Mouse (Mus musculus): ENCODE measurements at regions not wholly inside any gene's neighbourhood (a gene's known extent, or its start where the extent isn't known, plus 50 kb on each side); places are given as distances from the start of the nearest gene placed in this dataset.

DNA sequence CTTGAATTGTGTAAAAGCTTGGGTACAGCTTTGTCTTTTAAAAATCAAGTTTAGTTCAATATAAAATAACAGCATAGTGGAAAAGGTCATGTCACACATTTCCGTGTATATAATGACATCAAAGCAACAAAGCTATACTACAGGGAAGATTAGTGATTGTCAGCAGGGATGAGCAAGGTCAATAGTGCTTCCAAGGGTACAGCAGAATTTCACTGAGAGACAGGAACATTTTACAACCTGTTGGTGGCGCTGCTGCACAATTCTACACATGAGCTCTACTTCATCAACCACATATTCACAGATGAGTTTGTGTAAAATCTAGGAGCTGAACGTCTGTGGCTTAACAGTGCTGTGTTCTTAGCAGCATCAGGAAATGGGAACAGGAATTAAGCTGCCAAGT, 74.3 kb upstream of the A2m start:
- H3K4me1 ChIP-seq (ENCODE audit: control insufficient read depth, insufficient read depth, low read length) = no peaks in the 10 kb centered on the region
- H3K4me2 ChIP-seq = no peak overlapping the region
- H3K27ac ChIP-seq (ENCODE audit: low read depth, low read length) = no peak overlapping the region
- DNase-seq (ENCODE audit: low spot score, missing footprints) (peak; percentile 90), ATAC-seq (ENCODE audit: low FRiP score) (peak; percentile 75)
- H3K9ac ChIP-seq (ENCODE audit: low read length) = no peak overlapping the region
- H3K4me3 ChIP-seq (ENCODE audit: low read depth, low read length) = no peak overlapping the region
- H3K36me3 ChIP-seq (ENCODE audit: control insufficient read depth, insufficient read depth, low read length) = no peaks in the 10 kb centered on the region
- WGBS = 3% methylated on average over 3 of the region's 3 CpGs
- H3K9me3 ChIP-seq (ENCODE audit: control insufficient read depth, low read length) = no peaks in the 10 kb centered on the region
- H3K27me3 ChIP-seq (ENCODE audit: control insufficient read depth, insufficient read depth, low read length) = no peaks in the 10 kb centered on the region

DNA sequence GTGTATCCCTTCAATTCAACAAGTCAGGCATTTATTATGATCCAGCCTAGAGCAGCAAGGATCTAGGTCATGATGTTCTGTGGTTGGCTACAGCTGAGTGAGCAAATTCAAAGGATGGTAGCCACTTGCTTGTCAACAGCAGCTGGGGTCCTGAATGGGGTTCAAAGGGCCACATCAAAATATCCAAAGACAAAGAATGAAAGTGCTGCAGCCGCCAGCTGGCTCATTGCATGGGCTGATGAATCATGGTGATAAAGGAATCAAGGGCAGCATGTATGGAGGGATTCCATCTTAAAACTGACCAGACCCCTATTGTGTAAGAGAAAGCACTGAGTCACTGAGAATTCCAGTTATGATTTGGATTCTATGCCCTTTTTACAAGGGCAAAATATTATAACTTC, 74.8 kb upstream of the A2m start:
- Histone ChIP-seq H3K27ac (ENCODE audit: low read depth, low read length) (no peak overlapping the region), H3K27me3 (ENCODE audit: control insufficient read depth, insufficient read depth, low read length) (no peaks in the 10 kb centered on the region), H3K4me2 (no peak overlapping the region), H3K9me3 (ENCODE audit: control insufficient read depth, low read length) (no peaks in the 10 kb centered on the region), H3K4me1 (ENCODE audit: control insufficient read depth, insufficient read depth, low read length) (no peaks in the 10 kb centered on the region), H3K9ac (ENCODE audit: low read length) (no peak overlapping the region), H3K4me3 (ENCODE audit: low read depth, low read length) (no peak overlapping the region), H3K36me3 (ENCODE audit: control insufficient read depth, insufficient read depth, low read length) (no peaks in the 10 kb centered on the region)
- peak; percentile 36 for ATAC-seq (ENCODE audit: low FRiP score)
- WGBS = 38% methylated on average over 1 of the region's 1 CpGs
- DNase-seq (ENCODE audit: low spot score, missing footprints) = no peak

DNA sequence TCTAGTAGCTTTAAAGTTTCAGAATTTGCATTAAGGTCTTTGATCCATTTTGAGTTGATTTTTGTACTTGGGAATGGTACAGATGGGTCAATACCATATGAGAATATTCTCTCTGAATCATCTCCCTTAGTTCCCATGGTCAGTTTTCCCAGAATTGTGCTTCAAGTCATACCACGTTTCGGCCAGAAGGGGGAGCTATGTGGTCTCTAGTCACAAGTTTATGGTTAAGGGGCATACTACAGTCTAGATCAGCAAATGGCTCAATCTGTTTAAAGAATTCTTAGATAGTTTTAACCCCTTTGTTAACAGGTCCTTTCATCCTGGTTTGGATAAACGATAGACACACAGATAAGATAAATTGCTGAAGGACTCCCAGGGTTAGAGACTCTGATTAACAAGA, 78.7 kb upstream of the A2m start:
- no peaks in the 10 kb centered on the region for H3K4me1 ChIP-seq (ENCODE audit: control insufficient read depth, insufficient read depth, low read length)
- H3K36me3 ChIP-seq (ENCODE audit: control insufficient read depth, insufficient read depth, low read length) = no peaks in the 10 kb centered on the region
- no peaks in the 10 kb centered on the region for H3K27me3 ChIP-seq (ENCODE audit: control insufficient read depth, insufficient read depth, low read length)
- WGBS = 9% methylated on average over 3 of the region's 3 CpGs
- ATAC-seq (ENCODE audit: low FRiP score) (no peak), DNase-seq (ENCODE audit: low spot score, missing footprints) (peak; percentile 90)
- no peak overlapping the region for H3K27ac ChIP-seq (ENCODE audit: low read depth, low read length)
- H3K4me3 ChIP-seq (ENCODE audit: low read depth, low read length) = no peak overlapping the region
- H3K9ac ChIP-seq (ENCODE audit: low read length) = no peak overlapping the region
- H3K4me2 ChIP-seq = no peak overlapping the region
- H3K9me3 ChIP-seq (ENCODE audit: control insufficient read depth, low read length) = no peaks in the 10 kb centered on the region

DNA sequence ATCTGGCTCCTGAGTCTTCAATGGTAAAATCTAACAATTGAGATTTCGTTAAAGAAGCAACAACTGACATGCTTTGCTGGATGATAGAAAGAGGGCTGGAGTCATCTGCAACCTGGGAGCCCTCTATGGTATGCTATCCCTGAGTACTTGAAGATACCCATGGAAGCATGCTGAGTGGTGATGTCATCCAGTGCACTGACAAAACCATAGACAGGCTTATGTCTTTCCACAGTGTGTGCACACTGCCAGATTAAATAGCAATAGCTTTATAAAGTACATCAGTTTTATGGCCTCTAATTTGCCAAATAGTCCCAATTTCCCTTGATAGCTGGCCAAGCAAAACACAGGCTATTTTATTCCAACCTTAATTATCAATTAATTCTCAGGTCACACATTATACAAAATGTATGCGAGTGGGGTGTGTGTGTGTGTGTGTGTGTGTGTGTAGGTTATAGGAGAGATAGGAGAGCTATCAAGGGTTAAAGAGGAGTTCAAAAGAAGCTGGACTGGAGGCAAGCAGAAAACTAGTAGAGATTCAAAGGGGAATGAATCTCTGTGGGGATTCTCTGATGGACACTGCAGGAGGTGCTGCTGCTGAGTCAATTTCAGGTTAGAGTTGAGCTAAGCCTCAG, 80.1 kb upstream of the Iqsec3 start:
- Histone ChIP-seq H3K4me2 (no peak overlapping the region), H3K36me3 (ENCODE audit: control insufficient read depth, insufficient read depth, low read length) (no peaks in the 10 kb centered on the region), H3K9ac (ENCODE audit: low read length) (no peak overlapping the region), H3K9me3 (ENCODE audit: control insufficient read depth, low read length) (no peaks in the 10 kb centered on the region), H3K4me3 (ENCODE audit: low read depth, low read length) (no peak overlapping the region), H3K27me3 (ENCODE audit: control insufficient read depth, insufficient read depth, low read length) (no peaks in the 10 kb centered on the region), H3K27ac (ENCODE audit: low read depth, low read length) (no peak overlapping the region), H3K4me1 (ENCODE audit: control insufficient read depth, insufficient read depth, low read length) (no peaks in the 10 kb centered on the region)
- WGBS = 89% methylated on average over 2 of the region's 2 CpGs
- DNase-seq (ENCODE audit: low spot score, missing footprints) (no peak), ATAC-seq (ENCODE audit: low FRiP score) (no peak)

DNA sequence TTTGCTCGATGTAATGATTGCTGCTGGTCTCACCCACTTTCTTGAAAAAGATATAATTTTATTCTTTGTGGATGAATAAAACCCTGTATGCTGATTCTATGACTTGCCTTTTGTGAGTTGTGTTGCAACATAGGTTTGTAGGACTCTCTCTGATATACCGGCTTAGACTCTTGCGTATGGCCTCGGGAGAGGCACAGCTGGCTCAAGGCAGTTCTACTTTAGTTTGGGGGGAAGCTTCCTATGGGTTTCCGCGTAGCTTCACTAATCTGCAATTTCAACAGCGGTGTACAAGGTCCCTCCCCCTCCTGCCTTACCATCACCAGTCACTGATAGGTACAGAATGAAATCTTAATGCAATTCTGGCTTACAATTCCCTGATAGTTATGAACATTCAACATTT, 60.0 kb upstream of the Iqsec3 start:
- no peak for ATAC-seq (ENCODE audit: low FRiP score)

DNA sequence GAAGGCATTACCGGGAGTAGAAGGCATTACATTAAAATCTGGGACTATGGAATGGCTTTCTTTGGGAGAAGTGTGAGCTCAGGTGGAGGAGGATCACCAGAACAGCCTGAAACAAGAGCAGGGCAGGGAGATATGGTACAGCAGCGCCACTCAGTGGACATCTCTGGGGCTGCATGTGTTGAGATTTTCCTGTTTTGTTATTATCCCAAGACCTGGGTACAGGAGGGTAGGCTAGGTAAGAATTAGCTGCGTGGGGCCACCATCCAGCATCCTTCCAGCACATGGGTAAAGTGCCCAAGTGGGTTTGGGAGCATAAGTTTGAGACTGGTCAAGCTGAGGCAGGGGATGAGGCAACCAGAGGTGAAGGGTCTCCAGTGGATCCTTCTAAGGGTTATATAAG, 59.4 kb upstream of the Iqsec3 start:
- Histone ChIP-seq H3K4me1 (ENCODE audit: control insufficient read depth, insufficient read depth, low read length) (no peaks in the 10 kb centered on the region), H3K9ac (ENCODE audit: low read length) (no peak overlapping the region), H3K9me3 (ENCODE audit: control insufficient read depth, low read length) (no peaks in the 10 kb centered on the region), H3K4me3 (ENCODE audit: low read depth, low read length) (no peak overlapping the region), H3K4me2 (no peak overlapping the region), H3K27ac (ENCODE audit: low read depth, low read length) (no peak overlapping the region), H3K36me3 (ENCODE audit: control insufficient read depth, insufficient read depth, low read length) (no peaks in the 10 kb centered on the region), H3K27me3 (ENCODE audit: control insufficient read depth, insufficient read depth, low read length) (no peaks in the 10 kb centered on the region)
- 6% methylated on average over 3 of the region's 3 CpGs for WGBS
- ATAC-seq (ENCODE audit: low FRiP score) (peak; percentile 72), DNase-seq (ENCODE audit: low spot score, missing footprints) (peak; percentile 98)

More for the DNA sequence above, 60.0 kb upstream of the Iqsec3 start:
- Histone ChIP-seq H3K4me3 (ENCODE audit: low read depth, low read length) (no peak overlapping the region), H3K4me1 (ENCODE audit: control insufficient read depth, insufficient read depth, low read length) (no peaks in the 10 kb centered on the region), H3K27ac (ENCODE audit: low read depth, low read length) (no peak overlapping the region), H3K27me3 (ENCODE audit: control insufficient read depth, insufficient read depth, low read length) (no peaks in the 10 kb centered on the region), H3K9me3 (ENCODE audit: control insufficient read depth, low read length) (no peaks in the 10 kb centered on the region), H3K9ac (ENCODE audit: low read length) (no peak overlapping the region), H3K36me3 (ENCODE audit: control insufficient read depth, insufficient read depth, low read length) (no peaks in the 10 kb centered on the region), H3K4me2 (no peak overlapping the region)
- DNase-seq (ENCODE audit: low spot score, missing footprints) = no peak
- WGBS = 75% methylated on average over 7 of the region's 7 CpGs

DNA sequence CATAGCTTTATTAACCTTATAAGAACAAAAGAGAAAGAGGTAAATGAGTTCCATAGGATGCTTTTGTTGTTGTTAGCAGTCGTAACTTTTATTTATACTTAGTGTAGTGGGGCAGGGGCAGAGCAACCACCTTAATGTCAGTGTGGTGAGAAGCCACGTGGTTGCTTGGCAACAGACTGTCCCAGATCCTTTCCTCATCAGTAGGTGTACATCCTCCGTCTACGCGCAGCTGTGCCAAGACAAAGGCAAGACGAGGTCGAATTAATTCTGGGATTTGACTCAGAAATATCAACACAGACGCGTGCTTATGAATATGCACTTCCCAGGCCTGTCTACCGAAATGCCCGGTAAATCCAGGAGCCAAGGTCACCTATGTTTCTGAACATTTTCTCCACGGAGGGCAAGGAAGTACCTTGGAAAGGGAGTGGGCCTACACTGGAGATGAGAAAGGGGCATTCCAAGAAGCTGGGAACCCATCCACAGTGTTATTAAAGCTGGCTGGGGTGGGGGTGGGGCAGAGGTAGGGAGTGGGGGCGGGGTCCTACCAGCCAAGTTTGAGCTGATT, 58.4 kb upstream of the Iqsec3 start:
- no peak overlapping the region for H3K4me2 ChIP-seq
- H3K9ac ChIP-seq (ENCODE audit: low read length) = no peak overlapping the region
- WGBS = 70% methylated on average over 13 of the region's 13 CpGs
- DNase-seq (ENCODE audit: low spot score, missing footprints) (no peak), ATAC-seq (ENCODE audit: low FRiP score) (peak; percentile 58)
- H3K27ac ChIP-seq (ENCODE audit: low read depth, low read length) = no peak overlapping the region
- H3K4me3 ChIP-seq (ENCODE audit: low read depth, low read length) = no peak overlapping the region
- no peaks in the 10 kb centered on the region for H3K27me3 ChIP-seq (ENCODE audit: control insufficient read depth, insufficient read depth, low read length)
- no peaks in the 10 kb centered on the region for H3K4me1 ChIP-seq (ENCODE audit: control insufficient read depth, insufficient read depth, low read length)
- H3K36me3 ChIP-seq (ENCODE audit: control insufficient read depth, insufficient read depth, low read length) = no peaks in the 10 kb centered on the region
- no peaks in the 10 kb centered on the region for H3K9me3 ChIP-seq (ENCODE audit: control insufficient read depth, low read length)

DNA sequence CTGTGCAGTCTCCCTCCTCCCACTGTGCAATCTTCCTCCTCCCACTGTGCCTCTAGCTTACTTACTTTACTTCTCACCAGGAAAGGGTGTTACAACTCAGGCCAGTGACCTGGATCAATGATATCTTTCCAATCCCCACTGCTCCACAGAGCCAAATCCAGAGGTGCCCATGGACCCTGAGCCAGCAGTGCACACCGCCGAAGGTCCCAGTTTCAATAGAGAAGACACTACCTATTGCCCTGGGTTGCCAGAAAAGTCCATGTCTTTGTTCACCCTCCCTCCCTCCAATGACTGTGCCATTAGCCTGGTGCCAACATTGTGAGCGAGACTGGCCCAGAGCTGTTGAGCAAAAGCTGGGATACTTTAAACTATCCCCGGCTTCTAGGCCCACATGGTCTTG, 53.8 kb upstream of the Iqsec3 start:
- 89% methylated on average over 4 of the region's 4 CpGs for WGBS
- H3K36me3 ChIP-seq (ENCODE audit: control insufficient read depth, insufficient read depth, low read length) = no peaks in the 10 kb centered on the region
- ATAC-seq (ENCODE audit: low FRiP score) = no peak
- H3K9ac ChIP-seq (ENCODE audit: low read length) = no peak overlapping the region
- H3K4me3 ChIP-seq (ENCODE audit: low read depth, low read length) = no peak overlapping the region
- H3K4me1 ChIP-seq (ENCODE audit: control insufficient read depth, insufficient read depth, low read length) = 0 out of 2 replicates have a peak, but pooled peaks cover 5% of the 10 kb centered on the region
- DNase-seq (ENCODE audit: low spot score, missing footprints) = no peak
- H3K4me2 ChIP-seq = no peak overlapping the region
- no peak overlapping the region for H3K27ac ChIP-seq (ENCODE audit: low read depth, low read length)
- H3K27me3 ChIP-seq (ENCODE audit: control insufficient read depth, insufficient read depth, low read length) = no peaks in the 10 kb centered on the region
- no peaks in the 10 kb centered on the region for H3K9me3 ChIP-seq (ENCODE audit: control insufficient read depth, low read length)

DNA sequence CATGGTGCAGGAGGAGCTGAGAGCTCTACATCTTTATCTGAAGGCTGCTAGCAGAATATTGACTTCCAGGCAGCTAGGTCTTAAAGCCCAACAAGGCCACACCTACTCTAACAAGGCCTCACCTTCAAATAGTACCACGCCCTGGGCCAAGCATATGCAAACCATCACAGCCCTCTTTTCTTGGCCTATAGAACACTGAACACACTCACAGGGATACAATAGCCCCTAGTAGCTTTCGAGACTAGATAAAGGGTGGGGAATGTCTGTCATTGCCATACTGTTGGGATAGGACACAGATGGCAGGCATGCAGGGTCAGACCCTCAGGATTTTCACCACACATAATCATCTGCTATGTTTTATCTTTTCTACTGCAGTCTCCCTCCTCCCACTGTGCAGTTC, 52.6 kb upstream of the Iqsec3 start:
- no peak overlapping the region for H3K4me3 ChIP-seq (ENCODE audit: low read depth, low read length)
- no peak for DNase-seq (ENCODE audit: low spot score, missing footprints)
- H3K27me3 ChIP-seq (ENCODE audit: control insufficient read depth, insufficient read depth, low read length) = no peaks in the 10 kb centered on the region
- no peaks in the 10 kb centered on the region for H3K36me3 ChIP-seq (ENCODE audit: control insufficient read depth, insufficient read depth, low read length)
- 85% methylated on average over 2 of the region's 2 CpGs for WGBS
- H3K9ac ChIP-seq (ENCODE audit: low read length) = no peak overlapping the region
- ATAC-seq (ENCODE audit: low FRiP score) = no peak
- H3K9me3 ChIP-seq (ENCODE audit: control insufficient read depth, low read length) = no peaks in the 10 kb centered on the region
- H3K4me2 ChIP-seq = no peak overlapping the region
- H3K4me1 ChIP-seq (ENCODE audit: control insufficient read depth, insufficient read depth, low read length) = 0 out of 2 replicates have a peak, but pooled peaks cover 5% of the 10 kb centered on the region
- no peak overlapping the region for H3K27ac ChIP-seq (ENCODE audit: low read depth, low read length)

All from midbrain, embryonic 11.5 days (tissue).